Mouse (Mus musculus) 3134 (cell line): ENCODE results near the gene Zmym4.
A peak's percentile ranks its signal among the peaks of the same experiment; 100 is the strongest.

Experiments used
- DNase-seq: peaks from one replicate; pipeline ENCODE4 v3.0.0-alpha.2; 2011; ENCODE audit warnings: low spot score; ENCODE audit not compliant: insufficient read length; ENCODE audit errors: extremely low read depth

Gene Zmym4

GRCm38 (mm10) chr4:126943421-126943820 lies 24.5 kb downstream of the Zmym4 start:
- no peak for DNase-seq

- no peak for DNase-seq
These were observed 25.1 kb downstream of the Zmym4 start for GRCm38 (mm10) chr4:126942846-126943245.

- DNase-seq = no peak
These were observed 40.2 kb downstream of the Zmym4 start for GRCm38 (mm10) chr4:126927701-126928100.

DNA sequence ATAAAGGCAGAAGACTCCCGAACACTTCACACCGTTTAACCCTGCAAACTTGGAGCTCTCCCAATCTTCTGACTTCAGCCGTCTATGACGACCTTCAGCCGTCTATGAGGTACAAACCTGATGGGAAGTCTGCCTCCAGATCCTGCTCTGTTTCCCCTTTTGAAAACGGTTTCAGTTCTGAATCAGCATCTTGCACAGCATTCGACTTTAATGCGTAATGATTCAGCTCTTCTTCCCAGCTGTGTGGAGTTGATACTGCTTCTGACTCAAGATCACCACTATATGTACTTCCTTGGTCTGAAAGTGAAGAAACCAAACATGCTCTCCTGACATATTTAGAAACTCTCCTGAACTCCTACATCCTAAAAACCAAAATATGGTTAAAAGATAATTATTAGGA lies 78.1 kb downstream of the Zmym4 start:
- DNase-seq = no peak

- no peak for DNase-seq
These were observed 82.0 kb downstream of the Zmym4 start for GRCm38 (mm10) chr4:126885953-126886352.

- DNase-seq = no peak
These were observed 84.3 kb downstream of the Zmym4 start for GRCm38 (mm10) chr4:126883602-126884001.

GRCm38 (mm10) chr4:126879560-126880275 lies 88.2 kb downstream of the Zmym4 start:
- DNase-seq = no peak

DNA sequence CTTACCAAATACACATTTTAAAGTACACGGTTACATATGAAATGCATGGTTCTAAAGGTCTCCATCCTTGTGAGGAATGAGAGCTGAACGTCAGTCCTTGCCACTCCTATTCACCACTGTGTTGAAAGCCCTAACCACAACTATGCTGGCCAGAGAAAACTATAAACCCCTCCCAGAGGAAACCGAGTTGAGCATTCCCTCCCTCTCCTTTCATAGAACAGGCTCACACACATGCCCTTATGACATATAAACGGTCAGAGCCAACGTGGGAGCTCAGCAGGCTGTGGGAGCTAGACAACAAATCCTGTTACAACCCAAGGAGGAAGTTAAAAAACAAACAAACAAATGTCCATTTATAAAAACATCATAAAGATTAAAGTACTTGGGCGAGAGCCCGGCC lies 95.2 kb downstream of the Zmym4 start:
- DNase-seq = peak; percentile 51

DNA sequence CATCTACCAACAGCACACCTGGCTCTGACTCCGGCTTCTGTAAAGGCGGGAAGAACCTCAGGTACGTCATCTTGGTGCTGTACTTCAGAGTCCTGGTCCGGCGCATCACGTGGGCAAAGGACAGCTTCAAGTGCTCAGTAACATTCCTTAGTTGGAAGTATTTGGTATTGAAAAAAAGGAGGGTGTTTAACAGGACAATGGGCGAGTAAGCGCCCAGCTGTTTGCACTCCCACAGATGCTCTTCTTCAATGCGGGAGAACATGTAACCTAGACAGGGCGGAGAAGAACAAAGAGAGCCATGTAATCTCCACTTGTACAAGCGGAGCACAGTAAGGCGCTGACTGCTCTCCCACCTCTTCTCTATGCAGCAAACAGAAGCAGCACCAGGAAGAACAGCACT lies 99.2 kb downstream of the Zmym4 start:
- DNase-seq = no peak

GRCm38 (mm10) chr4:126861514-126862266 lies 106.2 kb downstream of the Zmym4 start:
- DNase-seq = no peak

GRCm38 (mm10) chr4:126860268-126860986 lies 107.5 kb downstream of the Zmym4 start:
- no peak for DNase-seq

GRCm38 (mm10) chr4:126852971-126853370 lies 115.0 kb downstream of the Zmym4 start:
- DNase-seq = no peak

- no peak for DNase-seq
These were observed 117.2 kb downstream of the Zmym4 start for GRCm38 (mm10) chr4:126850778-126851080.

GRCm38 (mm10) chr4:126850019-126850777 lies 117.7 kb downstream of the Zmym4 start:
- DNase-seq = no peak

DNA sequence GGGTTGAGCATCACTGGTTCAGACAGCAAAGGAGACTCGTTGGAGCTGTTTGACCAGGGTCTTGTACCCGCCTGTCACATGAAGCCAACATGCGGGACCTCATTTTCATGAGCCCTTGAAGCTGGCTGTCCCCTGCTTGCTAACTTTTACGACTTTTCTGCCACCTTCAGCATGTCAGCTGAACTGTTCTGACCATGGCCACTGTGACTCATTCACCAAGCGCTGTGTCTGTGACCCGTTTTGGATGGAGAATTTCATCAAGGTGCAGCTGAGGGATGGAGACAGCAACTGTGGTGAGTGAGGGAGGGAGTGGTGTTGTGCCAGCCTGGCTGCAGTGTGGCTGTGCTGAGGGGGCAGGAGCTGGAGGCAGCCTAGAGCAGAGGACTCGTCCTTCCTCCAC lies 121.0 kb downstream of the Zmym4 start:
- no peak for DNase-seq

- no peak for DNase-seq
These were observed 122.3 kb downstream of the Zmym4 start for GRCm38 (mm10) chr4:126845664-126846063.

- DNase-seq = no peak
These were observed 125.0 kb downstream of the Zmym4 start for GRCm38 (mm10) chr4:126842911-126843310.

DNA sequence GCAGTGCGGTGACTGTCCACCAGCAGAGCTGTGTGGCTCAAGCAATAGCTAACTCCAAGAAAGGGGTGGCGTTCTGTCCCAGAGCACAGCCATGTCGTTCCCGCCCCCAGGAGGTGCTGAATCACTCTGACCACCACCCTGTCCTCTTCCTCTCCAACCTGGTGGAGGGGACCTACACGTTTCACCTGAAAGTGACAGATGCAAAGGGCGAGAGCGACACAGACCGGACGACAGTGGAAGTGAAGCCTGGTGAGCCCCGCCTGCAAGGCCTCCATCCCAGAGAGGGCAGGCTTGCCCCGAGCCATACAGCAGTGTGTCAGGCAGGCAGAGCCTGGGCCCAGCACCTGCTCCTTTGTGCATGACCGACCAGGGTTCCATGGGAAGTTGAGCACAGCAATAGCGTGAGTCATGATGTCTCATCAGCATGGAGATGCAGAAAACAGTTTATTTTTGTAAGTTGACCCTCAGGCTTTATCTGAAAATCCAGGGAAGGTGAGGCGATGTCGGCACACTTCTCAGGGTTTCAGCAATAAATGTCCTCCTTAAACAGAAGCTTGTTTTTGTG lies 126.9 kb downstream of the Zmym4 start:
- peak; percentile 82 for DNase-seq

GRCm38 (mm10) chr4:126839873-126840272 lies 128.1 kb downstream of the Zmym4 start:
- DNase-seq = peak; percentile 73

- no peak for DNase-seq
These were observed 129.1 kb downstream of the Zmym4 start for GRCm38 (mm10) chr4:126838799-126839198.

- no peak for DNase-seq
These were observed 136.8 kb downstream of the Zmym4 start for GRCm38 (mm10) chr4:126831122-126831521.
